Mouse (Mus musculus): ENCODE measurements around the gene Casq1. TPM values are rescaled to one million over a fixed set of nuclear protein-coding genes. Genes with fewer than 3 reads are reported as not detected.
A peak's percentile ranks its signal among the peaks of the same experiment; 100 is the strongest.

Gene Casq1
- polyA plus RNA-seq, 1 experiment: not detected

GRCm38 (mm10) chr1:172179102-172179501 lies 40.6 kb downstream of the Casq1 start:
- H3K4me3 ChIP-seq (ENCODE audit: insufficient read depth, low read depth, low read length): no peak overlapping the region
- WGBS: 59% methylated on average over 7 of the region's 7 CpGs
- TF ChIP-seq POLR2A (IDR thresholded peaks at IDR 0.05; ENCODE audit: insufficient read depth, low read depth, low read length) (no peak), CTCF (IDR thresholded peaks at IDR 0.05; ENCODE audit: insufficient read depth, low read depth, low read length) (no peak)
- H3K27ac ChIP-seq (ENCODE audit: insufficient read depth, low read depth, low read length): no peak overlapping the region
- H3K4me1 ChIP-seq (ENCODE audit: control insufficient read depth, insufficient read depth, low read length): peaks cover 6% of the 10 kb centered on the region

- 25% methylated on average over 7 of the region's 7 CpGs for WGBS
- TF ChIP-seq CTCF (IDR thresholded peaks at IDR 0.05; ENCODE audit: insufficient read depth, low read depth, low read length) (no peak), POLR2A (IDR thresholded peaks at IDR 0.05; ENCODE audit: insufficient read depth, low read depth, low read length) (no peak)
- peaks cover 12% of the 10 kb centered on the region for H3K4me1 ChIP-seq (ENCODE audit: control insufficient read depth, insufficient read depth, low read length)
- 0 out of 2 replicates have a peak overlapping the region, but pooled peaks have one; percentile 25 for H3K27ac ChIP-seq (ENCODE audit: insufficient read depth, low read depth, low read length)
- no peak overlapping the region for H3K4me3 ChIP-seq (ENCODE audit: insufficient read depth, low read depth, low read length)
Observed at GRCm38 (mm10) chr1:172177791-172178190, 41.9 kb downstream of the Casq1 start.

- peaks cover 19% of the 10 kb centered on the region for H3K4me1 ChIP-seq (ENCODE audit: control insufficient read depth, insufficient read depth, low read length)
- TF ChIP-seq CTCF (IDR thresholded peaks at IDR 0.05; ENCODE audit: insufficient read depth, low read depth, low read length) (no peak), POLR2A (IDR thresholded peaks at IDR 0.05; ENCODE audit: insufficient read depth, low read depth, low read length) (no peak)
- WGBS: 22% methylated on average over 5 of the region's 5 CpGs
- no peak overlapping the region for H3K4me3 ChIP-seq (ENCODE audit: insufficient read depth, low read depth, low read length)
- H3K27ac ChIP-seq (ENCODE audit: insufficient read depth, low read depth, low read length): no peak overlapping the region; the same call in 1 of the 2 replicates
Observed at GRCm38 (mm10) chr1:172173181-172173580, 46.5 kb downstream of the Casq1 start.

- H3K4me3 ChIP-seq (ENCODE audit: insufficient read depth, low read depth, low read length): no peak overlapping the region
- H3K27ac ChIP-seq (ENCODE audit: insufficient read depth, low read depth, low read length): no peak overlapping the region
- peaks cover 15% of the 10 kb centered on the region for H3K4me1 ChIP-seq (ENCODE audit: control insufficient read depth, insufficient read depth, low read length)
- WGBS: 93% methylated on average over 21 of the region's 21 CpGs
- TF ChIP-seq POLR2A (IDR thresholded peaks at IDR 0.05; ENCODE audit: insufficient read depth, low read depth, low read length) (no peak), CTCF (IDR thresholded peaks at IDR 0.05; ENCODE audit: insufficient read depth, low read depth, low read length) (no peak)
Observed at GRCm38 (mm10) chr1:172172381-172172780, 47.3 kb downstream of the Casq1 start.

- Histone ChIP-seq H3K4me3 (ENCODE audit: insufficient read depth, low read depth, low read length) (no peak overlapping the region), H3K4me1 (ENCODE audit: control insufficient read depth, insufficient read depth, low read length) (peaks cover 13% of the 10 kb centered on the region), H3K27ac (ENCODE audit: insufficient read depth, low read depth, low read length) (no peak overlapping the region)
- TF ChIP-seq CTCF (IDR thresholded peaks at IDR 0.05; ENCODE audit: insufficient read depth, low read depth, low read length): no peak
- TF ChIP-seq POLR2A (IDR thresholded peaks at IDR 0.05; ENCODE audit: insufficient read depth, low read depth, low read length): no peak
- WGBS: 97% methylated on average over 5 of the region's 5 CpGs
Observed at GRCm38 (mm10) chr1:172169809-172170208, 49.9 kb downstream of the Casq1 start.

- no peak overlapping the region for H3K4me3 ChIP-seq (ENCODE audit: insufficient read depth, low read depth, low read length)
- WGBS: 72% methylated on average over 5 of the region's 5 CpGs
- H3K27ac ChIP-seq (ENCODE audit: insufficient read depth, low read depth, low read length): no peak overlapping the region
Observed at GRCm38 (mm10) chr1:172167911-172168310, 51.8 kb downstream of the Casq1 start.

GRCm38 (mm10) chr1:172162959-172163358 lies 56.7 kb downstream of the Casq1 start:
- 90% methylated on average over 6 of the region's 6 CpGs for WGBS
- Histone ChIP-seq H3K4me1 (ENCODE audit: control insufficient read depth, insufficient read depth, low read length) (no peaks in the 10 kb centered on the region), H3K27ac (ENCODE audit: insufficient read depth, low read depth, low read length) (no peak overlapping the region), H3K4me3 (ENCODE audit: insufficient read depth, low read depth, low read length) (no peak overlapping the region)
- no peak for TF ChIP-seq CTCF (IDR thresholded peaks at IDR 0.05; ENCODE audit: insufficient read depth, low read depth, low read length)
- TF ChIP-seq POLR2A (IDR thresholded peaks at IDR 0.05; ENCODE audit: insufficient read depth, low read depth, low read length): no peak

More at GRCm38 (mm10) chr1:172167911-172168310, 51.8 kb downstream of the Casq1 start:
- TF ChIP-seq POLR2A (IDR thresholded peaks at IDR 0.05; ENCODE audit: insufficient read depth, low read depth, low read length): no peak
- no peak for TF ChIP-seq CTCF (IDR thresholded peaks at IDR 0.05; ENCODE audit: insufficient read depth, low read depth, low read length)
- H3K4me1 ChIP-seq (ENCODE audit: control insufficient read depth, insufficient read depth, low read length): peaks cover 7% of the 10 kb centered on the region; the same call in 1 of the 2 replicates

- no peak overlapping the region for H3K27ac ChIP-seq (ENCODE audit: insufficient read depth, low read depth, low read length)
- no peaks in the 10 kb centered on the region for H3K4me1 ChIP-seq (ENCODE audit: control insufficient read depth, insufficient read depth, low read length)
- WGBS: 95% methylated on average over 1 of the region's 1 CpGs
- H3K4me3 ChIP-seq (ENCODE audit: insufficient read depth, low read depth, low read length): no peak overlapping the region
- no peak for TF ChIP-seq POLR2A (IDR thresholded peaks at IDR 0.05; ENCODE audit: insufficient read depth, low read depth, low read length)
Observed at GRCm38 (mm10) chr1:172162009-172162408, 57.7 kb downstream of the Casq1 start.

GRCm38 (mm10) chr1:172160508-172160907 lies 59.2 kb downstream of the Casq1 start:
- TF ChIP-seq CTCF (IDR thresholded peaks at IDR 0.05; ENCODE audit: insufficient read depth, low read depth, low read length): no peak
- no peak for TF ChIP-seq POLR2A (IDR thresholded peaks at IDR 0.05; ENCODE audit: insufficient read depth, low read depth, low read length)
- H3K27ac ChIP-seq (ENCODE audit: insufficient read depth, low read depth, low read length): no peak overlapping the region
- no peaks in the 10 kb centered on the region for H3K4me1 ChIP-seq (ENCODE audit: control insufficient read depth, insufficient read depth, low read length)
- H3K4me3 ChIP-seq (ENCODE audit: insufficient read depth, low read depth, low read length): no peak overlapping the region

GRCm38 (mm10) chr1:172159970-172160369 lies 59.7 kb downstream of the Casq1 start:
- 62% methylated on average over 4 of the region's 4 CpGs for WGBS
- TF ChIP-seq CTCF (IDR thresholded peaks at IDR 0.05; ENCODE audit: insufficient read depth, low read depth, low read length): no peak
- TF ChIP-seq POLR2A (IDR thresholded peaks at IDR 0.05; ENCODE audit: insufficient read depth, low read depth, low read length): no peak
- H3K4me3 ChIP-seq (ENCODE audit: insufficient read depth, low read depth, low read length): no peak overlapping the region
- H3K27ac ChIP-seq (ENCODE audit: insufficient read depth, low read depth, low read length): no peak overlapping the region
- H3K4me1 ChIP-seq (ENCODE audit: control insufficient read depth, insufficient read depth, low read length): no peaks in the 10 kb centered on the region

Other genes with a start within 250 kb of the Casq1 start
- gene Vangl2, start 191.4 kb downstream of the Casq1 start, polyA plus RNA-seq (2012; ENCODE audit: insufficient read depth, insufficient read length, low replicate concordance, missing spikeins): not detected in 2 replicates
- not detected in 2 replicates for gene Nhlh1, start 162.3 kb downstream of the Casq1 start, polyA plus RNA-seq (2012; ENCODE audit: insufficient read depth, insufficient read length, low replicate concordance, missing spikeins)
- 120 and 157 TPM in 2 replicates for gene Copa, start 137.3 kb downstream of the Casq1 start, polyA plus RNA-seq (2012; ENCODE audit: insufficient read depth, insufficient read length, low replicate concordance, missing spikeins)
- gene Ncstn, start 137.1 kb downstream of the Casq1 start, polyA plus RNA-seq (2012; ENCODE audit: insufficient read depth, insufficient read length, low replicate concordance, missing spikeins): 196 TPM in 1 of 2 replicates, not detected in the other
- gene Pex19, start 93.1 kb downstream of the Casq1 start, polyA plus RNA-seq (2012; ENCODE audit: insufficient read depth, insufficient read length, low replicate concordance, missing spikeins): 478 TPM in 1 of 2 replicates, not detected in the other
- 96.2 TPM in 1 of 2 replicates, not detected in the other for gene Dcaf8, start 71.8 kb downstream of the Casq1 start, polyA plus RNA-seq (2012; ENCODE audit: insufficient read depth, insufficient read length, low replicate concordance, missing spikeins)
- 189 TPM in 1 of 2 replicates, not detected in the other for gene Pea15a, start 13.1 kb downstream of the Casq1 start, polyA plus RNA-seq (2012; ENCODE audit: insufficient read depth, insufficient read length, low replicate concordance, missing spikeins)
- not detected in 2 replicates for gene Atp1a4, start 38.5 kb upstream of the Casq1 start, polyA plus RNA-seq (2012; ENCODE audit: insufficient read depth, insufficient read length, low replicate concordance, missing spikeins)
- gene Igsf8, start 41.8 kb upstream of the Casq1 start, polyA plus RNA-seq (2012; ENCODE audit: insufficient read depth, insufficient read length, low replicate concordance, missing spikeins): not detected in 2 replicates
- gene Atp1a2, start 78.2 kb upstream of the Casq1 start, polyA plus RNA-seq (2012; ENCODE audit: insufficient read depth, insufficient read length, low replicate concordance, missing spikeins): 130 and 318 TPM in 2 replicates
- not detected in 2 replicates for gene Kcnj9, start 109.5 kb upstream of the Casq1 start, polyA plus RNA-seq (2012; ENCODE audit: insufficient read depth, insufficient read length, low replicate concordance, missing spikeins)
- 93.5 and 169 TPM in 2 replicates for gene Kcnj10, start 121.3 kb upstream of the Casq1 start, polyA plus RNA-seq (2012; ENCODE audit: insufficient read depth, insufficient read length, low replicate concordance, missing spikeins)
- not detected in 2 replicates for gene Pigm, start 156.7 kb upstream of the Casq1 start, polyA plus RNA-seq (2012; ENCODE audit: insufficient read depth, insufficient read length, low replicate concordance, missing spikeins)